Mouse (Mus musculus) testis, adult 2 months (tissue): Measurements from ENCODE around the gene Iqgap2.

ENCODE experiments used
- CTCF ChIP-seq: fragments of 200-500 bp; IDR thresholded peaks from 2 replicates; pipeline ENCODE4 v1.5.1; 2012; ENCODE audit warnings: low read depth, mild to moderate bottlenecking, inconsistent platforms, low read length, moderate library complexity; ENCODE audit not compliant: control insufficient read depth, insufficient read depth, insufficient replicate concordance
- POLR2A ChIP-seq: fragments of 200-500 bp; IDR thresholded peaks from 2 replicates; pipeline ENCODE4 v1.6.1; 2012; ENCODE audit warnings: low read depth, mild to moderate bottlenecking, inconsistent platforms, low read length, moderate library complexity; ENCODE audit not compliant: control insufficient read depth

DNA sequence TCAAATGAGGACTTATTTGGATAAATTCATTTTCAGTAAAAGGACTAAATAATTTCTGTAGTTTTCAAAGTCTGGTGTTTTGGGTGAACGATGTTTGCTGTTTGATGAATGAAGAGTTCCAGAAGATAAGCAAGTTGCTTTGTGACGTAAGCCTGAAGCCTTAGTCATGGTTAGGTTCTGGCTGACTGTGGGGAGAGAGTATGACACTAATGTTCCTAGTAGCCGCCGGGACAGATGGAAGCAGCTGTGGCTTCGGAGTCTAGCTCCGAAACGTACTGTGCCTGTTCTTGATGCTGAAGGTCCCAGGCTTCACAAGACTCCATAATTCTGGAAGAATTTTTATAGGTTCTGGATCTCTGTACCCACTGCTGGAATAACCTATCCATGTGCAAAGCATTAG is 296.3 kb downstream of the Iqgap2 start:
- no peak for TF ChIP-seq POLR2A
- TF ChIP-seq CTCF, result no peak
